Mouse (Mus musculus) cerebellum, adult 11-12 months (tissue): ENCODE data around the gene Gpcpd1.
"Not testable (repeated sequence)": the region's sequence is repeated elsewhere in the genome, so short reads cannot be mapped to it uniquely, and the experiment has no call there.

Experiments
- DNase-seq: peaks from one replicate; pipeline ENCODE4 v3.0.0; 2022

Gpcpd1 gene

GRCm38 (mm10) chr2:132587240-132587779, at the start of gene Gpcpd1:
TSS of gene Gpcpd1 (minus strand) at chr2:132587729.
- no peak for DNase-seq

- DNase-seq: no peak
Measured at GRCm38 (mm10) chr2:132636534-132636933, 49.0 kb upstream of the Gpcpd1 start.

GRCm38 (mm10) chr2:132628626-132629025, 41.1 kb upstream of the Gpcpd1 start:
- no peak for DNase-seq

DNA sequence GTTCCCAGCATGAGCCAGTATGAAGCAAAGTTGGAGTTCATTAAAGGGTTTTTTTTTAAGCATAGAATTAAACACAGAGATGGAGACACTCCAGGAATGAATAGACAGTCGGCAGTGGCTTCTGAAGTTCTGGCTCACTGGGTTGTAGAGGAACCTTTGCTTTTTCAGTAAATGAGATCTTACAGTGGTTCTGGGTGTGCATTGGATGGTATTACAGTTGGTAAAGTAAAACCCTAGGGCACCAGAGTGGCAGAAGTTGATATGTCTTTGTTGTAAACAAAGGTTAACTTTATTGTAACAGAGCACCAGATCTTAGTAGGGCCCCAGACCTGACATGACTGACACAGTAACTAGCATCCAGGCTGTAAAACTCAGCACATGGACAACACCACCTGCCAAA, 35.6 kb upstream of the Gpcpd1 start:
- no peak for DNase-seq

DNA sequence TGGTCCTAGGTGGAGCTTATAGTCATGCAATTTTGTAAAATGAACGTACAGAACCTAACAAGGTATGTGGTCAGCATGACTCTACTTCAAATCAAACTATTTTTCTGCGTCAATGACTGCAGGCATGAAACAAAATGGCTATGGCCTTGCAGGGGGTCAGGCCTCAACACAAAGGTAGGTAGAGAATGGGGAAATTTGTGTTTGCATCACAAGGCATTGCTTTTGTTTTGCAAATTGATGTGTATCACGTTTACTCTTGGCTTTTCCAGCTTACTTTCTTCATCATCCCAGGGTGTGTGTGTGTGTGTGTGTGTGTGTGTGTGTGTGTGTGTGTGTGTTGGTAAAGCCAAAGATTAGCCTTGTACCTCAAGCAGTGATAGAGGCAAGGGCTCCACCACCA, 30.2 kb upstream of the Gpcpd1 start:
- DNase-seq: no peak

GRCm38 (mm10) chr2:132613581-132614188, 26.2 kb upstream of the Gpcpd1 start:
- DNase-seq: no peak

DNA sequence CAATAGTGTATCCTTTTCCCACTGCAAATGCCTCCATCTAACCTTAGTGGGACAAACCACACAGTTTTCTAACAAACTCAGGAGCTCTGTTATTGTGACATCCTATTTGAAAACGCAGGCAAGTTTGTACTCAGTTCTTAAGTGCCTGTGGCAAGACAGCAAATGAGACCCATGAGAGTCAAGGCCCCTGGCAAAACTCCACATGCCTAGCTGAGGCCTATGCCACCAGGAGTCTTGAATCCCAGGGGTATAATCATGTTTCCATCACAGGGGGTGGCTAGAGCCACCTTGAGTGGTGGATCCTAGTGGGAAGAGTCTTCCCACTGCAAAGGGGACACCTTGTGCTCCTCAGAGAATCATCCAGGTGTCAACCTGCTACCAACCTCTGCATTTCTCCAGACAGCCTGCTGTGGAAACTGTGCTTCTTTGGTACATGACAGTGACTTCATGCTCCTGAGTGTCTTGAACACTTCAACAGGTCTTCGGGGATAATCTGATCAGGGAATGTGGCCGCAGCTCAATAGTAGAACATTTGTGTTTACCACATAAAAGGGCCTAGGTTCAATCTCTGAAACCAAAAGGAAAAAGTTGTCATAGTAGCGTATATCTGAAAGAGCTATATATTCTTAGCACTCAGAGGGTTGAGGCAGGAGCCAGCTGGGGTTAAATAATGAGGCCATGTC, 24.2 kb upstream of the Gpcpd1 start:
- DNase-seq: no peak

GRCm38 (mm10) chr2:132607141-132608093, 19.9 kb upstream of the Gpcpd1 start:
- DNase-seq: no peak

GRCm38 (mm10) chr2:132605795-132606563, 18.4 kb upstream of the Gpcpd1 start:
- no peak for DNase-seq

DNA sequence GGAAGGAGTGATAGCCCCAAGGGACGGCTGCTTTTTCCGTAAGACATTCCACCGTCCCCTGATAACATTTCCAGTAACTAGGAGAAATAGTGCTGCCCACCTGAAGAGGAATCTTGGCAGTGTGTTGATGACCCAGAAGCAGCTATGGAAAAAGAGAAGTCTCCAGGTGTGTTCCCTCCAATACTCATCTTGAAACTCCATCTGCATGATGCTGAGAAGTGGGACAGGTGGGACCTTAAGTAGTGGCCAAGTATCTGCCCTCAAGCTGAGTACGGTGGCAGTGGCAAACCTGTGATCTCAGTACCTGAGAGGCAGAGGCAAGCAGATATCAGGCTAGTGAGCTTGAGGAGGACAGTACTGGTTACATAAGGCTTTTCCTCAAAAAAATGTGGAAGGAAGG, 17.4 kb upstream of the Gpcpd1 start:
- no peak for DNase-seq

- DNase-seq: no peak
Measured at GRCm38 (mm10) chr2:132603706-132604105, 16.2 kb upstream of the Gpcpd1 start.

DNA sequence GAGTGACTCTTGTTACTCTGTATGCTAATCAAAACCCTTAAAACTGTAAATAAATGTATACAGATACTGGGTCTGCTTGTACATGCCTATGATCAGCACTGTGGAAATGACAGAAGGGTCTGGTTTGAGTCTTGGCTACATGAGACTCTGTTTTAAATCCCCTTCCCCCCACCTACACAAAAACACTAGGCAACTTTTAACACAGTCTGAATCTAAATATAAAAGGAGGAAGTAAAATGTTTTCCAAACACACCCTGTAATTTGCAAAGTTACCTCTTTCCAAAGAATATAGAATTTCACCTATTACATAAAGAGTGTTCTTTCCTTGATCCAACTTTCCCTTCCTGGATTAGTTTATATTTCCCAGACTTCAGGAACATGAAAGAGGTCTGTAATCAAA, 14.2 kb upstream of the Gpcpd1 start:
- DNase-seq: no peak

- no peak for DNase-seq
Measured at GRCm38 (mm10) chr2:132600081-132600480, 12.6 kb upstream of the Gpcpd1 start.

DNA sequence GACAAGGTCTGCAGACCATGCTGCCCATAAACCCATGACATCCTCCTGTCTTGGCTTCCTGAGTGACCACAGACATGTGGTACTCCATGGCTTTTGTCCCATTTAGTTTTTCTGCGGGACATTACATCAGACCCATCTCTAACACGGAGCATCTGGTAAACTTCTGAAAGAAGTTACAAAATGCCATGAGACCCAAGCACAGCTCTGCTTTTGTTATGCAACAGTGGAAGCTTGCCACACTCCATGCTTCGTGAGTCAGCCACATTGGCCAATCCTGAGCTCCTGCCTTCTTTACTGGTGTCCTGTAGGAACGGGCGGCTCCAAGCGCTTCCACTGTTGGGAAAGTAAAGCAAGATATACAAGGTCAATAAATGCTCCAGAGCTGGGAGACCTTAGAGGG, 11.6 kb upstream of the Gpcpd1 start:
- no peak for DNase-seq

DNA sequence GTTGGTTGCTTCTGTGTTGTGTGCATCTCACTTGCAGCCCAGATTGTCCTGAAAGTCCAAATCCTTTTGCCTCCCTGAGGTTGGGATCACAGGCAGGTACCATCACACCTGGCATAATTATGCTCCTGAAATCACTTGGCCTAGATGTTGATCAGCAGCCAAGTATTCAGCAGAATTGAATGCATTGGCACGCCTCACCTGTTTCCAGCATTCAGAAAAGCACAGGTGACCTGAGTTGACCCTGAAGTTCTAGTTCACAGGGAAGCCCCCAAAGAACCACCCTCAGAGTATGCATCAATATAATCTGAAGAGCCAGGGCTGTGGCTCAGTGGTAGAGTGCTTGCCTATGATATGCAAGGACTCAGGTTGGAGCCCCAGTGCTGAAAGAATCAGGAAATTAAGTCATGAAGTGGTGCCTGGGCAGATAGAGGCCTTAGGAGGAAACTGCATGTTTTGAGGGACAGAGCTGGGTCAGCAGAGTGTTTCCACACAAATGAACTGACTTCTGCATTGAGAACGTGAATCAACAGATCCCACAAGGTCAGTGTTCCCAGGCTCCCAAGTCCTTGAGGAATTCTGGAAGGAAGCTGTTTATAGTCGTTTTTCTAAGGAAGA, 10.4 kb upstream of the Gpcpd1 start:
- no peak for DNase-seq

- no peak for DNase-seq
Measured at GRCm38 (mm10) chr2:132597226-132597625, 9.7 kb upstream of the Gpcpd1 start.

DNA sequence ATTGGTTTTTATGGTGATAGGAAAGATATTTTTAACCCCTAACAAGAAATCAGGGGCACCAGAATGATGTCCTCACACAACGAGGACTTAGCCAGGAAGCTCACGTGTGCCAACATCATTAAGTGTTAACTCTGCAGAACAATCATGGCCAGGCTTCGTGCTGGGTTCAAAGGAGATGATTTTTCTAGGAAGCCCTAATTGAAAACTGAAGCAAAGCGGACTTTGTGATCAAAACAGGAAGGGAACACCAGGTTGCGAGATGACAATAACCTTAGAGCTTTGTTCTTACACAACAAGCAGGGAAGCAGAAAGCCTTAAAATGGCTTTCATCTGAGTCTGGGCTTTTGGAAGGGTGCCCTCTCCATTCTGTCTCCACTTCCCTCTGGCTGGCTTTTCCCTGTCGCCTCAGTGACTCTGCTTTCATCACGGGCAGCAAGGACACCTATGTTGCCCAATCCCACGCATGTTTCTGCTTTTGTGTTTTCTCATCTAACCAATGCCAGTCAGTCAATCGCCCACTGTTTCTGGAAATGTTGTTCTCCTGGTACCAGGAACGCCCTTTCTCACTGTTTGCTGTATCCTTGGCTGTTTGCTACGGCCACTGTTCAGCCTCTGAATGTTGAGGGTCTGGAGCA, 8.2 kb upstream of the Gpcpd1 start:
- DNase-seq: no peak

DNA sequence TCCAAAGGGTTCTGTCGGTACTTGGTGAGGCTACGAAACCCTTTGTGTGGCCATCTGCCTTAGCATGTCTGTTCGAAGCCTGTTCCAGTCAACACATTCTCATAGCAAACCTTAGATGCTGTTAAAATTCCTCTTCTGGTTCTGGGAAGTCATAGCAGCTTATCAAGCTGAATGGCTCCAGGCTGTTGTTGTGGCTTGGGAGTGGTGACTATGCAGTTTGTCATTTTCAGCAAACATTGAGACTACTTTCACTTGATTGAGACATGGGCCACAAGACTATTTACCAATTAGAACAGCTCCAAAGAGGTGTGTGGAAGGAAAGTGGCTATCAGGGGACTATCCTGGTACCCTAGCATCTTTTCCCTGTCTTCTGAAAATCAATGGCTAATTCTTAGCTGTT, 4.6 kb upstream of the Gpcpd1 start:
- no peak for DNase-seq

GRCm38 (mm10) chr2:132591579-132591978, 4.0 kb upstream of the Gpcpd1 start:
- DNase-seq: not testable (repeated sequence)

GRCm38 (mm10) chr2:132589906-132590538, 2.5 kb upstream of the Gpcpd1 start:
- DNase-seq: no peak

GRCm38 (mm10) chr2:132586006-132586405, 1.5 kb downstream of the Gpcpd1 start:
- DNase-seq: no peak
